Mouse (Mus musculus) cerebellum, adult 18-20 months (tissue): ENCODE measurements around the gene Nfia.

Source experiments
- DNase-seq, 2 experiments: peaks; one replicate each; pipeline ENCODE4 v3.0.0; 2021

Gene Nfia

DNA sequence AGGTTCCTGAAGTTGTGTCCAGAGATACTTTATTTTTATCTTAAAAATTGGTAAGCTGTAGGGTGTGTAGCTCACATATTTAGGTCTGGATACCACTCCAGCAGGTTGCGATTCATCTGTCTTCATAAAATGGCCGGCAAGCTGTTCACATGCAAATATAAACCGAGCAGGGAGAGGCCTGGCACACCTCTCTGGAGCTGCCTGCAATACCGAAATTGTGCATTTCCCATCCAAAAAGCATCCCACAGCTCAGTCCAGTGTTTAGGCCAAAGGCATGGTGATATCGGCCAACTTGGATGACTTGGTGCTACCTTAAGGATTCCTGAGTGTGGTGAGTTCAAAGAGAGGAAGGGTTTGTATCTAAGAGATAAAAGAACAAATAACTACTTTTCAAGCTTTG lies 185.6 kb downstream of the Nfia start:
- peak; percentile 60 to 67 for DNase-seq

DNA sequence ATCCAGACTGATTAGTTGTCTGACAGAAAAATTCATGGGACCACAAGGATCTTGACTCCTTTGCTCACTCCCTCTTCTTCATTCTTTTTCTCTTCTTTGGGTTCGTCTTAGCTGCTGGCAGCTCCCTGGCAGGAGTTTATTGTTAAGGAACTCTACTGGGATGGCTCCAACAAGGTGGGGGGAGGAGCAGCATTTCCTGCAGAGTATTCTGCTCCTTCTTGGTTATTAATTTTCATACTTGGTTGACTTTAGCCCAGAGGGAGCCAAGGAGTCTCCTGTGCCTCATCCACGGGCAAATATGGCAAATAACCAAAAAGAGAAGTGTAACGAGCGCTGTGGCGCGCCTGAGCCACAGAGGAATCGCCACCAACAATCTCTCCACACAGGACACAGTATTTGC lies 190.3 kb downstream of the Nfia start:
- DNase-seq, result no peak

DNA sequence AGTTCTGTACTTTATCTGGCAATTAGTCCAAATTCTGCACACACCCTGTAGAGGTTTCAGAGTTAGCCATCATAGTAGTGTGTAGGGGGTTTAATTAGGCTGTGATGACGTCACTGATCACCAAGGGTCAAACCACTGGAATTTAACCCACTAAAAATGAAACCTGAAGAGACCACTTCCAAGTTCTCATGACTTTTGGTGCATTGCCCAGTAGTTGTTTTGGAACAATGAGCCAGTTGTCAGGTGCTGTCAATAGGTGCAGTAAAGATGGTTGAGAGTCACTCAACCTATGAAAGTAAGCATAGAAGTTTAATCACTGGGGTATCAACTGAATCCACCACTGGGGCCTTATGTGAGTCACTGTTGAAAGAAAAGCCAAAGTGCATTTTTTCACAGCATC lies 191.4 kb downstream of the Nfia start:
- DNase-seq, result no peak

DNA sequence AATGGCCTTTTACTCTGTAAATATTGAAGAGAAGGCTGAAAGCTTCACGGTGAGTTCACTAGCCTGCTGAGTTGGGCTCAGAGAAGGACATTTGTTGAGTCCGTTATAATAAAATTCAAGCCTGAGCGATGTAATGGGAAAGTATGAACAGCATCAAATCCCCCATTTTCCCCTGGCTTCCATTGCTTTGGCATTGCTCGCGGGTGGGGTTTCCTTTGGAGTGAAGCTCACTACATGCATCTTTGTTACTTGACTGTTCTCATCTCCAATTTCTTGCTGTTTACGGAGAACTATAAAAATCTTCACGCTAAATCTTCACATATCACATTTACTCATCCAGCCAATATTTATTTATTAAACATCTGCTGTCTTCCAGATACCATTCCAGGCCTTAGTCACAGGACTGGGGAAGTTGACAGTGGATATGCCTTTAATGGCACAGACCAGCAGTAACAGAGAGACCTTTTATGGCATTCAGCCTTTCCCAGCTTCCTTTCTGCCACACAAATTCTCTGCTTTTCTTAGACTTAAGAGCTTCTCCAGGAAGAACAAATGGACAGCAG lies 196.3 kb downstream of the Nfia start:
- DNase-seq, result no peak

DNA sequence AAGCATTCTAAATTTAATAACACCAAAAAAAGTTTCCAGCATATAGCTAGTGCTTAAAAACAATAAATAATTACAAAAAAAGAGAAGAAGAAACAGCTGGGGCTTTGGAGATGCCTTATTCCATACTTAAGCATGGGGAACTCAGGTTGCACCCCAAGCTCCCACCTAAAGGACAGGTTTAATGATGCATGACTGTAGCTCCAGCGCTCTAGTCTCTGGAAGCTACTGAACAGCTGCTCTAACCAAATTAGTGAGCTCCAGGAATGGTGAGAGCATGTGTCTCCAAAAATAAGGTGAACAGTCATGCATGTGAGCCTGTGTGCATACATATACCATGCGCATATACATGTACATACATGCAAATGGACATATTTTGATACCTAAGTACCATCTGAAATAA lies 200.5 kb downstream of the Nfia start:
- DNase-seq, result no peak

DNA sequence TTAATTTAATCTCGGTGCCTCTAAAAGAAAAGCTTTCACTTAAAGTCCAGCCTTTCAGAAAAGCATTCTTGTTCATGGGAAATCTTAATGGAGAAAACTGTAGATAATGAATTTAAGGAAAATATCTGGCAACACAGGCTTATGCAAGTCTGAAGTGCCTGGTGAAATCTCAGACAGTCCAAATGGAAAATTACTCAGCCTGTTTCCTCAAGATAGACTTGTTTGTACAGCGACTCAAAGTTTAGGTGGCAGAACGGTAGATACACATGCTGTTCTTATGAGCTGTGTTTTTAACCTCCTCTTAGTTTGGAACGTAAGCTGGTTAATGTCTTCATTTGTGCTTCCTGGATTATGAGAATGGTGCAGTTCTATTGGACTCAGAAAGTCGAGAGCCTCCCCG lies 201.5 kb downstream of the Nfia start:
- DNase-seq, result no peak

DNA sequence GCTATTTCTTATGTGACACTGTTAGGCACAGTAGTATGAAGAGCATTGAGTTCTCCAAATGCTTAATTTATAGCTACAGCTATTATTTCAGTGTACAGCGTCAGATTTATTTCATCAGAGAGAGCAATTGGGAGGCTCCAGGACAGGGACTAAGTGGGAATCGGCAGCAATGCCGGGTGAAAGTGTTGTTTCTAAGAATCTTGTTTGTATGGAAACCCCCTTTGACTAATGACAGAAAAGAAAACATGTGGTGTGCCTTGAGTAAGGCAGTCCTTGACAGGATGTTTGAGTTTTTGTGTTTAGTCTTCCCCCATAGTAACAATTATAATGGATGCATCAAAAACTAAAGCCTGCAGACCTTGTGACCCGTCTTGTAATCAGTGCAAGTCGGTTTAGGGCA lies 204.4 kb downstream of the Nfia start:
- no peak for DNase-seq

DNA sequence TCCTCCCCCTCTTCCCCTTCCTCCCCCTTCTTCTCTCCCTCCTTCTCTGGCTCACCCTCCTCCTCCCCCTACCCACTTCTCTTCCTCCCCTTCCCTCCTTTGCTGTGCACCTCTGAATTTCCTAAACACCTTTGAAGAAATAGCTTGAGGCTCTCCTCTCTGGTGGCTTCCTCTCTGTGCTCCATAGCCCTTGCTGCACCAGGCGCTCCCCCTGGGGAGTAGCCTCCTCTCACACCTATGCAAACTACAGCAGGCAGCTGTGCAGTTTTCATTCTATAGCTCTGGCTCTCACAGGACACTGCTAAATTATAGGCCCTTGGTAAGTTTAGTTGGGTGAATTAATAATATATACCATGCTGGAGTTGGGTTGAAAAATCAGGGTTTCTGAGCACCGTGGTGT lies 211.8 kb downstream of the Nfia start:
- no peak for DNase-seq

DNA sequence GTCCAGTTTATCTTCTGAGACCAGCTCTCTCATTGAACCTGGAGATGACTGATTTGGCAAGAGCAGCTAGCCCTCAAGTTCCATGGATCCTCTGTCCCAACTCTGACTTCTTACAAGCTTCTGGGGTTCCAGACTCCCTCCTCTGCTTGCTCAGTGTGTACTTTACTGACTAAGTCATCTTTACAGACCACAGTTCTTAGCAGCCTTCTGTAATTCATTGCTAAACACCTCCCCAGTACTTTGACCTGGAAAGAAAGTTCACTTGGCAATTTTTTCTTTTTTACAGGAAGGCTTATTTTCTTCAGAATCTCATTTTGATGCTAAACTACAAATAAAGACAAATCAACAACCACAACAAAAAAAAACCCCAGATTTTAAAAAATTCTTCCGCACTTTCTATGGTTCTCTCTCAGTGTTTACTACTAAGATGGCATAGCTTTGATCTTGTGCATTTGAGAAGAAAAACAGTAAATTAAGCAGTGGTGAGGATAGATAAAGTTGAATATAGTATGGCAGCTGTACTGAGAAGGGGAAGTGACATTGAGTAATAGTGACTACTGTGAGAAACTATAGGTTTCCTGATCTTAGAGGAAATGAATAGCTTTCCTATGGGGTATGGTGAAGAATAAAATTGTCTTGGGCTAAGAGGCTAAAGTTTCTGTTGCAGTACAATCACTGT lies 213.7 kb downstream of the Nfia start:
- DNase-seq, result no peak

DNA sequence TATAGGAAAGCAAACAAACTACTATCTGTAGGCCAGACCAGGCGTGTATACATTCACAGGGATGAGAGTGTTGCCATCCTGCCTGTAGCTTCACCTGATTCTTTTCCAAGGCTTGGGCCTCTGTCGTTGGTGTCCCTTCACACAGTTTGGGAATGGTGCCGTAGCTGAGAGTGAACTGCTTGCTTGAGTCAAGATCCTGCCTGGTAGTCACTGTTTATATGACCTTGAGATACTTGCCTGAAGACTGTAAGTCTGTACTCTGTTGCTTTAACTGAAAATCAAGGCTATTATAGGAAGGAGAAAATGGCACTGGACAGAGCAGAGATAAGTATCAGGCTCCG lies 214.2 kb downstream of the Nfia start:
- DNase-seq, result no peak

DNA sequence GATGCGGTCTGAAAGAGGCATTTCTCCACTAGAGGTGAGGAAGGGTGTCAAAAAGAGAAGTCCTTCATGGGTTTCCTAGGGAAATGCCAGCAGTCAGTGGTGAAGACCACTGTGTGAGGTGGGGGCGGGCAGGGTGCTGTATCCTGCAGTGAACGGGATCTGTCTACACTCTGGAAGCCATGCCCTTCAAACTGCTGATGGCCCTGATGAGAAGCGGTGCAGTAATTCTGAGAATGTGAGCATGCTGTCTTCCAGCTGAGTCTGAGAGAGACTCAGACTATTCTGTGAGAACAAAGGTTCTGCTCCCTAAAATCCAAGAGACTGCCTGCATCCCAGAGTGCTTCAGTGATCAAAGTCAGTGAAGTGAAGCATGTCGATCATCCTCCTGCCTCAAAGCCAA lies 216.2 kb downstream of the Nfia start:
- DNase-seq, result no peak

DNA sequence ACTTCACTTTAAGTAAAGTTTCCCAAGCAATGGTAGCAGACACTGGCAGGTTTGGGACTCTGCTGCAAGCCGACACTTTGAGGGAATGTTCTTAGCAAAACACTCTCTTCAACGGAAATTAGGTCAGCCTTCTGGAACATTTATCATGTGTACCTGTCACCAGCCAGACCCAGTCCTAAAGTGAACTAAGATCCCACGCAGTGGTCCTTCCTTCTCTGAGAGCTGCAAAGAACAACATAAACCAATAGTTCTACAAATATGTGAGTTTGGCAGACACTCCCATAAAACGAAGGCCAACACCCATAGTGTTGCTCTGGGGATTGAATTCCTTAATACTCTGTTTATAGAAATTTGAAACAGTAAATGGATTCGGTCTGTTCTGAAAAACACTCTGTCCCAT lies 217.9 kb downstream of the Nfia start:
- DNase-seq, result no peak

DNA sequence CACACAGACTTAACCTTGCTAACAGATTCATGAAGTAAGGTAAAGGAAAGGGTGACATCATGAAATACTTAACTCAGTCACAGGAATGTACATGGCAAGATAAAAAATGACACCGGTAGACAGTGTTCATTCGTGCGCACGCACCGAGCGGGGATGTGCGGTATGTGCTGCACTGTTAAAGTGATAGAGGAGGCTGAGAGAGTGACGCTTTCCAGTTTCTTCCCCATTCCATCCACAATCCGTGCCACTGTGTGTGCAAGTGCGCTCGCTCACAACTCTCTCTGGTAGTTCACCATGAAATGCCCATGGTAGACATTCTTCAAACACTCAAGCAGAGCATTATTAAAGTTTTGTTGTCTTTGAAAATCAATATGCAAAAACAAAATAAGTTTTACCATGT lies 218.9 kb downstream of the Nfia start:
- DNase-seq, result no peak

DNA sequence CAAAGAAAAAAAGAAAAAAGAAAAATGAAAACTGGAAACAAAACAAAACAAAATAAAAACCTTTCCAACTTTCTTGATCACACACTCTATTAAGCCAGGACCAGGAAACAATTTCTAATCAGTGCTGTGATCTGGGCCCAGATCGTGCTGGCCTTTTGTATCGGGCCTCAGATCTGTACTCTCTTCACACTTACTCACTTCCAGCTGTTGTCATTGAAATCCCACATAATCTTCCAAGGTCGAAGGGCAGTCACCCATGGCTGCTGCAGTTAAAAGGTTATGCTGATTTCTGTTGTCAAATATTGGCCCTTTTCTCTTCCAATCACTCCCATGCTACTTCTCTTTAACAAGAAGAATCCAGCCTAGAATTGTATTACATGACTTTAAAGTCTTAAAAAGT lies 219.3 kb downstream of the Nfia start:
- no peak for DNase-seq

DNA sequence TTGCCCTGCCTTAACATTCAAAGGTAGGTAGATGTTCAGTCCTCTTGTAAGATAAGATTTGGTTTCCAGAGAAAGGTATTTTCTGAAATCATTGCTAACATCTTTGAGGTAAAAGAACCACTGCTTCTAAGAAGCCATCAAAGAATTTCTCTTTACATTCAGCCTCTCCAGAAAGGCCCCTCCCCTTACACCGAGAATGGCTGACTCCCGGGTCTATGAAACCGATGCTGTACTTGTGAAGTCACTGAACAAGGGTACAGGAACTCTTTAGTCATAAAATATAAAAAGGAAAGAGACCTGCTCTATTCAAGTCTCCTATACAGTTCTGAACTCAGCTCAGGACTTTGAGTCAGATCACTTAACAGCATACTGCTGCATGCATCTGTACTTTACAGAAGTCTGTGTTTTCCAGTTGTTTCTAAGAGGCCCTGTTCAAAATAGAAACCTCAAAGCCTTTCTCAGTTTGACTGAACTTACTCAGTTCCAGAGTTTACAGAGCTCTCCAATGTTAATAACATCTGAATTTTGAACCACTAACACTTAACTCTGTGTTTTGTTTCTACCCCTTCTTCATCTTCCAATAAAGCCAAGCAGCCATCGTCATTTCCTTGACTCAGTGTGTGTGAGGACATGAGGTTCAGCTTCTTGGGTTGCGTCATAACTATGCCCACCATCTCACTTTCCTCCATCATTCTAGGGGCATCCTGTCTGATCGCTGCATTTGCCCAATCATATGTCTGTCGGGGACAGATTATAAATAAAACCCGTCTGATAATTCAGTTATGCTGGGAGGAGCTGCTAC lies 223.6 kb downstream of the Nfia start:
- DNase-seq, result no peak

DNA sequence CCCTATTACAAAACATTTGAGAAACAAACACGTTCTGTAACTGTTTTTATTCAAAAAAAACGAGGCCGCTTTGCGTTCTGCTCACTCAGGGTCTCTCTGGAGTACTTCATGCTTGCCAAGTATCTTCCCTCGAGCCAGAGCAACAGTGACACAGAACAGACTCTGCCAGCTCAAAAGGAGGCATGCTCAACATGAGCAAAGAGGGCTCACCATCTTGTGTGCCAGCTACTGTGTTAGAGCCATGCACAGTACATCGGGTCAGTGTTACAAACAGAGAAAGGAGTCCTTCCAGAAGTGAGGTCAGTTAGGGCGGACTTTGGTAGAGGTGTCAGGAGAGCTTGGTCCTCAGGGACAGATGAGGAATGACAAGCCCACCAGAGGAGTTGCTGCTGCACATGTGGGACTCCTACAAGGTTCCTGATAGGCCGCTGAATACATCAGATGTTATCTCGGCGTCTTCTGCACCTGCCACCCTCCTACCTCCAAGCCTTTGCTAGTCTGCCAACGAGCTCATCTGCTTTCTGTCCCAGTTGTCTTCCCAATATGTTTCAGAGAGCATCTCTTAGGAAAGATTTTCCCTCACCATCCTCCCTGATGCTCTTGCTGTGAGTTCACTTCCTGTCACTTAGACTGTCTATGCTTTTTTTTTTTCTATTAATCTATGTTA lies 224.8 kb downstream of the Nfia start:
- peak in 1 of 2 experiments; percentile 29 for DNase-seq

DNA sequence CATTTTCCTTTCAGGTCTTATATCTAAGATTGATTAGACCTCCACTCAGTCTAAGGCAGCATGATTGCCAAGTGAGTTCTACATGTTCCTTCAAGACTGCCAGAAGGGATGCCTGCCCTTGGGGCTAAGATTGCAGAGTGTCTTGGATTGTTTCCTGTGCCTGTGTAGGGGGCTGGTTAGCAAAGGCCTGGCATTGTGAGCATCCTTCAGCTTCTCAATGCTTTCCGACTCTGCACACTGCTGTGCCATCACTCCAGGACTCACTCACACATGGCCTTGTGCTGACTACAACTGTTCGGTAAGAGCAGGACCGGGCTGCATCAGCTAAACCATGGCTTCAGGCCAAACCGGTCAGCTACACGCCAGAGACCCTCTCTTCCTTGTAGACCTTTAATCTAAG lies 229.7 kb downstream of the Nfia start:
- no peak for DNase-seq

DNA sequence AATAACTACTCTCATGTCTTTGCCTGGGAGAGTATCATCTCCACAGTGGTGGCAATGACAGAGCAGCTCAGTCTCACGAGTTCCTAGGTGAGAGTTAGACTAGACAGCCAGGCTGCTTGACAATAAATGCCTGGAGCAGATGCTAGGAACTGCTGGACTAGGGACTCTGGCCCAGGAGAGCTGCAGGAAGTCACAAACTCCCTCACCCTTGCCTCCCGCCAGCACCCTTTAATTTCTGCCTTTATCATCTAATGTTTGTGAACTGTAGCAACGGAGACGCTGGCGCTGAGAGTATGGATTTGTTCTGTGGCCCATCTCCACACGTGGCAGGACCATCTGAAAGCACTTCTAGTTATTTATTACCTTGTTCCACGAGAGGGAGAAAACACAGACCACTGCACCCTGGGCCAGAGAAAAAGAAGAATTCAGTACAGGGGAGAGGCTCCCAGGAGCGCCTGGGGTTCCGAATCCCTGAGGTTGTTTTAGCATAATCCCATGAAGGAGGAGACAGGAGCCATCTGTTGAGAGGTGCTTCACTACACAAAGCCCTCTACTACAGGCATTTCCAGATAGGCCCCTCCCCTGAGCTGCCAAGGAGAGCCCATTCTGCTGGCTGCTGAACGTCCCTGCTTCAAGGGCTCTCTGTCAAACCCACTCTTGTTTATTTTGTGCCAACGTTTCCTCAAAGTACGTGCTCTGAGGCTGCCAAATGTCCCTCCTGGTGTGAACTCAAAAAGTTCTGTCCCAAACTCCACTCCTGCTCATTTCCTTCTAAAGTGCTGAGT lies 231.0 kb downstream of the Nfia start:
- no peak for DNase-seq

DNA sequence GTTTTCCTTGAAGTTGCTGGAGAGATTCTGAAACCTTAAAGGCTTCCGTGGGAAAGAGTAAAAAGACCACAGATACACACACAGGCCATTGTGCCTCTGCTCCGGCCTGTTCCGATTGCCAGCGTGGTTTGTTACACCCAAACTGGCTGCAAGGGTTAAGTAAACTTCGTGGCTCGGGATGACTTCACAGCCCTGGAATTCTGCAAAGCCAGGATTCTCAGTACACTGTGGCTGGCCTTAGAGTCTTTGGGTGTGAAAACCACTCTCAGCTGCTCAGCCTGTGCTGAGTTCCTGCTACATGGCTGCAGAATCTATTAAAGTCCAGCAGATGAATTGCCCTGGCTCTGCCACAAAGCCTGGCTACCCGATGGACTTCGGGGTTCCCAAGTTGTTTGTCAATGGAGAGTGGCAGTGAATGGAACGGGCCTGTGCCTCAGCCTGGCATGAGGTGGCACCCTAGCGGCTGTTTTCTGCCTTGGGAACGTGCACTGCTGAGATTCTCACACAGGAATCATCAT lies 231.6 kb downstream of the Nfia start:
- DNase-seq, result peak; percentile 33 to 44

DNA sequence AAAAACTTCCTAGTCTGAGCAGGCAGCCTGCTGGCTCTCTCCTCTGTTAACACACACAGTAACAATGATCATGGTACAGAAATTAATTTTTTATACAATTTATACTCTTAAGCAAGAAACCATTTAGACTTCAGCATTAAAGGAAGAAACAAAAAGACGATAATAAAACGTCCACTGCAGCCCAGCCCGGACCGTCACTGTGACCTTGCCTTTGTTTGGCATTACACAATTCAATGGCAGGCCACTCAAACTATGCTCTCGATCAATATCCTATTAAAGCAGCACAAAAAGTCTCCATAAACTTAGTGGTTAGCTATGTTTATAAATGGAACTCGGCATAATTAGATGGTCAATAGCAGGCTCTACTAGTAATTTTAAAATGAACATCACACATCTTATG lies 232.5 kb downstream of the Nfia start:
- no peak for DNase-seq

DNA sequence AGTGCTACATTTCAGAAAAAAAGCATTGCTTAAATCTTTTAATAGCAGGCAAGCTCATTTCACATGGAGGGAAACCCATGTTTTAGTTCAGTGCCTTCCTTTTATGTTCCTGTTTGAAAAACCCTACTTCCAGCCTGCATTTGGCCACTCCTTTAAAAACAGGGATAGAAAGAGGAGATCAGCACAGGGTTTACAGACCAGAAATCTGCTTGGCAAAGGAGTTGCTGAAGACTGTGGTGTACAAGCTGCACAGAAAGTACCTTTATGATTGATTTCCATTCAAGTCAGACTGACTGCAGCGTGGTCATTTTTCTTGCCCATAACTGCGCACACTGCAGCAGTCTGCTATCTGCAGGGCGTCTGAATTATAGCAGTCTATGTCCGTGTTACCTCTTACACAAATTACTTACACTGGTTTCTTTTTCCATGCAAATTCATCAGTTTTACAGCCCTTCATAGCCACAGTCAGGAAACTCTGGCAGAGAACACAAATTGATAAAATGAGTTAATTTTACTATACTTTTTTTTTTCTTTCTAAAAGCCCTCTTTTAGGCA lies 236.4 kb downstream of the Nfia start:
- DNase-seq, result no peak

DNA sequence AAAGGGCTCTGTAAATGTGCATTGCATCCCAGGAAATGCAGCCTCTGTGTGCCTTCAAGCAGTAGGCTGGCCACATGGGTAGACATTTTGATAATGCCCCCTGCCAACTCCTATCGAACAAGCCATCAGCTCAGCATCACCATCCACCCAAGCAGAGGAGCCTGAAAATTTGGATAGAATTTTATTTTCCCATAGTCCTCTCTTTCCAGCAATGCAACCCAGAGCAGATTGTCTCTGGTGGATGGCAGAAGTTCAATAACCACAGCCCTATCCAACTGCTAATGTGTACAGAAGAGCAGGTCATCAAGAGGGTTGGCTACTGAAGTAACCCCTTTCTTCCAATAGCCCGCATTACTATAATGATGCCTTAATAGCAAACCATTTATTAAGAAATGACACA lies 237.4 kb downstream of the Nfia start:
- no peak for DNase-seq

DNA sequence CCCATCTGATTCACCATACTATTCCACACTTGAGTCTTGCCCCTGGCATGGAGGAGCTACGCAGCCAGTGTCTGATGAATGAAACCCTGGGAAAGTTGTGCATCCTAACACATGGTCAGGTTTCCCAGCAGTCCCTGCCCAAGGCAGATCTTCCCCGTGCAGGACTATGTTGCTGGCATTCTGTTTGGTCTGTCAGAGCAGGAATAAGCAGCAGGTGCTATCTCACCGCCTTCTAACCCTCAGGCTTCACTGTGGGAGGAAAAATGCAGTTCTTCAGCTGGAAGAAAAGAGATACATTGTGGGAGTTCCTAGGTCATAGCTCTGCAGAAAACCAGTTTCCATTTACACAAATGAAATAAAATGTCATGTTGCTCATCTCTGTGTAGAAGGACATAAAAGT lies 247.3 kb downstream of the Nfia start:
- no peak for DNase-seq
